Mouse (Mus musculus) erythroblast, adult 5-6 weeks (primary cell): ENCODE results near the gene Ppp1r3e. TPM values are rescaled to one million over a fixed set of nuclear protein-coding genes. Genes with fewer than 3 reads are reported as not detected.

Experiments
- total RNA-seq, 2 experiments: library from RNA; stranded (forward) in 1 of 2; stranded (reverse) in 1 of 2; fragments of 150-400 nt in 1 of 2; fragments of 200-764, 138-1000 nt in 1 of 2; gene quantifications; 2 replicates each; pipeline versions ENCODE4 v1.2.3 to v1.2.4; 2015 to 2017; ENCODE audit warnings: low replicate concordance in 2 of 2

Gene Ppp1r3e
- total RNA-seq, 2 experiments from 2014 or later: 3.7 TPM; not detected in 1

Other genes starting within 250 kb of the Ppp1r3e start
- not detected in 2 replicates for gene Gm17606, start 236.6 kb downstream of the Ppp1r3e start, total RNA-seq (2015; ENCODE audit: low replicate concordance)
- gene Gm17606, start 236.6 kb downstream of the Ppp1r3e start, total RNA-seq (2017; ENCODE audit: low replicate concordance): not detected in 2 replicates
- gene Cdh24, start 236.2 kb downstream of the Ppp1r3e start, total RNA-seq (2015; ENCODE audit: low replicate concordance): 1.3 and 1.5 TPM in 2 replicates
- 2.4 and 5.0 TPM in 2 replicates for gene Cdh24, start 236.2 kb downstream of the Ppp1r3e start, total RNA-seq (2017; ENCODE audit: low replicate concordance)
- gene 1700123O20Rik, start 191.3 kb downstream of the Ppp1r3e start, total RNA-seq (2015; ENCODE audit: low replicate concordance): 22.7 and 25.5 TPM in 2 replicates
- 18.1 and 25.8 TPM in 2 replicates for gene 1700123O20Rik, start 191.3 kb downstream of the Ppp1r3e start, total RNA-seq (2017; ENCODE audit: low replicate concordance)
- 173 and 217 TPM in 2 replicates for gene Acin1, start 190.6 kb downstream of the Ppp1r3e start, total RNA-seq (2015; ENCODE audit: low replicate concordance)
- gene Acin1, start 190.6 kb downstream of the Ppp1r3e start, total RNA-seq (2017; ENCODE audit: low replicate concordance): 369 and 562 TPM in 2 replicates
- not detected in 2 replicates for gene Gm29776, start 178.7 kb downstream of the Ppp1r3e start, total RNA-seq (2015; ENCODE audit: low replicate concordance)
- not detected in 2 replicates for gene Gm29776, start 178.7 kb downstream of the Ppp1r3e start, total RNA-seq (2017; ENCODE audit: low replicate concordance)
- 22.4 and 29.4 TPM in 2 replicates for gene Cebpe, start 165.4 kb downstream of the Ppp1r3e start, total RNA-seq (2015; ENCODE audit: low replicate concordance)
- 27.7 and 53.0 TPM in 2 replicates for gene Cebpe, start 165.4 kb downstream of the Ppp1r3e start, total RNA-seq (2017; ENCODE audit: low replicate concordance)
- 7.7 and 10.8 TPM in 2 replicates for gene Slc7a8, start 95.6 kb downstream of the Ppp1r3e start, total RNA-seq (2015; ENCODE audit: low replicate concordance)
- gene Slc7a8, start 95.6 kb downstream of the Ppp1r3e start, total RNA-seq (2017; ENCODE audit: low replicate concordance): 1.4 and 1.8 TPM in 2 replicates
- gene Rnf212b, start 63.4 kb downstream of the Ppp1r3e start, total RNA-seq (2015; ENCODE audit: low replicate concordance): not detected in 2 replicates
- gene Rnf212b, start 63.4 kb downstream of the Ppp1r3e start, total RNA-seq (2017; ENCODE audit: low replicate concordance): 1.0 TPM in 1 of 2 replicates, not detected in the other
- 0.63 TPM in 1 of 2 replicates, not detected in the other for gene Homez, start 6.6 kb downstream of the Ppp1r3e start, total RNA-seq (2015; ENCODE audit: low replicate concordance)
- 2.5 and 5.6 TPM in 2 replicates for gene Homez, start 6.6 kb downstream of the Ppp1r3e start, total RNA-seq (2017; ENCODE audit: low replicate concordance)
- gene Bcl2l2, start 5.8 kb upstream of the Ppp1r3e start, total RNA-seq (2015; ENCODE audit: low replicate concordance): 0.77 and 0.84 TPM in 2 replicates
- 1.0 and 4.6 TPM in 2 replicates for gene Bcl2l2, start 5.8 kb upstream of the Ppp1r3e start, total RNA-seq (2017; ENCODE audit: low replicate concordance)
- not detected in 2 replicates for gene Gm20521, start 5.9 kb upstream of the Ppp1r3e start, total RNA-seq (2015; ENCODE audit: low replicate concordance)
- gene Gm20521, start 5.9 kb upstream of the Ppp1r3e start, total RNA-seq (2017; ENCODE audit: low replicate concordance): not detected in 2 replicates
- gene Pabpn1, start 14.9 kb upstream of the Ppp1r3e start, total RNA-seq (2015; ENCODE audit: low replicate concordance): 26.3 and 41.1 TPM in 2 replicates
- 54.6 and 55.9 TPM in 2 replicates for gene Pabpn1, start 14.9 kb upstream of the Ppp1r3e start, total RNA-seq (2017; ENCODE audit: low replicate concordance)
- 1.5 TPM in 1 of 2 replicates, not detected in the other for gene Slc22a17, start 35.6 kb upstream of the Ppp1r3e start, total RNA-seq (2015; ENCODE audit: low replicate concordance)
- 0.60 TPM in 1 of 2 replicates, not detected in the other for gene Slc22a17, start 35.6 kb upstream of the Ppp1r3e start, total RNA-seq (2017; ENCODE audit: low replicate concordance)
- not detected in 2 replicates for gene Efs, start 48.6 kb upstream of the Ppp1r3e start, total RNA-seq (2015; ENCODE audit: low replicate concordance)
- not detected in 2 replicates for gene Efs, start 48.6 kb upstream of the Ppp1r3e start, total RNA-seq (2017; ENCODE audit: low replicate concordance)
- not detected in 2 replicates for gene Il25, start 55.1 kb upstream of the Ppp1r3e start, total RNA-seq (2015; ENCODE audit: low replicate concordance)
- not detected in 2 replicates for gene Il25, start 55.1 kb upstream of the Ppp1r3e start, total RNA-seq (2017; ENCODE audit: low replicate concordance)
- not detected in 2 replicates for gene Cmtm5, start 58.7 kb upstream of the Ppp1r3e start, total RNA-seq (2015; ENCODE audit: low replicate concordance)
- not detected in 2 replicates for gene Cmtm5, start 58.7 kb upstream of the Ppp1r3e start, total RNA-seq (2017; ENCODE audit: low replicate concordance)
- not detected in 2 replicates for gene Myh6, start 89.4 kb upstream of the Ppp1r3e start, total RNA-seq (2015; ENCODE audit: low replicate concordance)
- not detected in 2 replicates for gene Myh6, start 89.4 kb upstream of the Ppp1r3e start, total RNA-seq (2017; ENCODE audit: low replicate concordance)
- gene Gm17428, start 99.4 kb upstream of the Ppp1r3e start, total RNA-seq (2015; ENCODE audit: low replicate concordance): not detected in 2 replicates
- gene Gm17428, start 99.4 kb upstream of the Ppp1r3e start, total RNA-seq (2017; ENCODE audit: low replicate concordance): not detected in 2 replicates
- gene Myh7, start 117.1 kb upstream of the Ppp1r3e start, total RNA-seq (2015; ENCODE audit: low replicate concordance): not detected in 2 replicates
- not detected in 2 replicates for gene Myh7, start 117.1 kb upstream of the Ppp1r3e start, total RNA-seq (2017; ENCODE audit: low replicate concordance)
- gene Ngdn, start 137.9 kb upstream of the Ppp1r3e start, total RNA-seq (2015; ENCODE audit: low replicate concordance): 16.3 and 20.6 TPM in 2 replicates
- 6.0 and 11.4 TPM in 2 replicates for gene Ngdn, start 137.9 kb upstream of the Ppp1r3e start, total RNA-seq (2017; ENCODE audit: low replicate concordance)
- 1.3 and 1.7 TPM in 2 replicates for gene Zfhx2, start 214.8 kb upstream of the Ppp1r3e start, total RNA-seq (2015; ENCODE audit: low replicate concordance)
- gene Zfhx2, start 214.8 kb upstream of the Ppp1r3e start, total RNA-seq (2017; ENCODE audit: low replicate concordance): 0.34 and 0.42 TPM in 2 replicates
- gene Thtpa, start 217.2 kb upstream of the Ppp1r3e start, total RNA-seq (2015; ENCODE audit: low replicate concordance): 0.19 and 1.7 TPM in 2 replicates
- gene Thtpa, start 217.2 kb upstream of the Ppp1r3e start, total RNA-seq (2017; ENCODE audit: low replicate concordance): 1.4 and 1.6 TPM in 2 replicates
- 1.7 and 5.9 TPM in 2 replicates for gene Ap1g2, start 229.0 kb upstream of the Ppp1r3e start, total RNA-seq (2015; ENCODE audit: low replicate concordance)
- gene Ap1g2, start 229.0 kb upstream of the Ppp1r3e start, total RNA-seq (2017; ENCODE audit: low replicate concordance): 2.5 and 3.7 TPM in 2 replicates
- gene Jph4, start 239.4 kb upstream of the Ppp1r3e start, total RNA-seq (2015; ENCODE audit: low replicate concordance): not detected in 2 replicates
- not detected in 2 replicates for gene Jph4, start 239.4 kb upstream of the Ppp1r3e start, total RNA-seq (2017; ENCODE audit: low replicate concordance)